Mouse (Mus musculus) olfactory bulb, adult 2 months (tissue): ENCODE measurements around the gene Ubxn1. TPM values are rescaled to one million over a fixed set of nuclear protein-coding genes. Genes with fewer than 3 reads are reported as not detected.

Experiments
- H3K27ac ChIP-seq: fragments of 200-500 bp; 2 replicates; pipeline ENCODE4 v1.5.1; 2012; ENCODE audit warnings: low read depth, low read length; ENCODE audit not compliant: insufficient read depth
- H3K4me1 ChIP-seq: fragments of 200-500 bp; 2 replicates; pipeline ENCODE4 v1.6.1; 2012; ENCODE audit warnings: low read length; ENCODE audit not compliant: control insufficient read depth, insufficient read depth
- H3K4me3 ChIP-seq: fragments of 200-500 bp; 2 replicates; pipeline ENCODE4 v1.5.1; 2012; ENCODE audit warnings: mild to moderate bottlenecking, low read depth, low read length, moderate library complexity; ENCODE audit not compliant: insufficient read depth
- CTCF ChIP-seq: fragments of 200-500 bp; IDR thresholded peaks from 2 replicates; pipeline ENCODE4 v1.5.1; 2012; ENCODE audit warnings: low read depth, mild to moderate bottlenecking, low read length, moderate library complexity; ENCODE audit not compliant: insufficient read depth
- POLR2A ChIP-seq: fragments of 200-500 bp; IDR thresholded peaks from 2 replicates; pipeline ENCODE4 v1.6.1; 2012; ENCODE audit warnings: mild to moderate bottlenecking, low read depth, low read length, moderate library complexity; ENCODE audit not compliant: insufficient read depth
- WGBS: fragments of 180-500 bp; shearing (Covaris S2); methylation state at CpG from one replicate; pipeline ENCODE4 v1.1.7; 2018; 5-methylcytosine and 5-hydroxymethylcytosine counted together
- polyA plus RNA-seq: library from polyadenylated mRNA; stranded (reverse); fragments of >200 nt; gene quantifications from 2 replicates; pipeline ENCODE4 v1.2.4, GENCODE M21; 2012; ENCODE audit warnings: low replicate concordance; ENCODE audit not compliant: missing spikeins, insufficient read depth, insufficient read length

Ubxn1 gene
- polyA plus RNA-seq, 1 experiment: 403 TPM

DNA sequence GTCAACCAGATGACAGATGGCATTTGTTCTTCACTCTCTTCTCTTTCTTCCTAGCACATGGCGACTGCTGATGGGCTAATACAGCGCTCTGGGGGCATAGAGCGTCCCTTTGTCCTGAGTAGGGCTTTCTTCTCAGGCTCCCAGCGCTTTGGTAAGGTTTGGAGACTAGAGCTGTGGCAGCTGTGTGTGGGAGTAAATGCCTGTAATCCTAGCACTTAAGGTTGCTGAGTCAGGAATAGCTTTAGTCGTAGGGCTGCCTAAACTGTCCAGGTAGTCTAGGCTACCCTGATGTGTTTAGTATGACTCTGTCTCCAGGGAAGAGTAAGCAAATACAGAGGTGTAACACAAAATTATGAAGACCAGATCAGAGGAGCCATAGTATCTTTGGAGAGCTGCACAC lies 40.5 kb downstream of the Ubxn1 start:
- TF ChIP-seq POLR2A (no peak), CTCF (no peak)
- H3K27ac ChIP-seq: no peak overlapping the region
- 57% methylated on average over 5 of the region's 5 CpGs for WGBS
- H3K4me1 ChIP-seq: no peaks in the 10 kb centered on the region
- H3K4me3 ChIP-seq: no peak overlapping the region

DNA sequence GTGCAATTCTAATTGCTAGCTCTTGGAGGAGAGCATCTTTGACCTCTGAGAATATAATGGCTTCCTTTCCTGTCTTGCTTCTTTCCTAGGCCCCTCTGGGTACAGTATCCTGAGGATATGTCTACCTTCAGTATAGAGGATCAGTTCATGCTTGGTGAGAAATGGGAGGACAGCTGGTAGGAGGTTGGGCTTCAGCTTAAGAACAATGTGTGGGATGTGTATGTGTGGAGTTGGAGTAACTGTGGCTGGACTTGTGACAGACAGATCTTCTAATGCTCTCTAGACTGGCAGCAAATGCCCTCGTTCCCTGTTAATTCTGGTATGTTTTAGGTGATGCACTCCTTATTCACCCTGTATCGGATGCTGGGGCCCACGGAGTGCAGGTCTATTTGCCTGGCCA lies 42.9 kb downstream of the Ubxn1 start:
- Histone ChIP-seq H3K4me1 (no peaks in the 10 kb centered on the region), H3K4me3 (no peak overlapping the region), H3K27ac (no peak overlapping the region)
- no peak for TF ChIP-seq POLR2A
- no peak for TF ChIP-seq CTCF
- 96% methylated on average over 3 of the region's 3 CpGs for WGBS

DNA sequence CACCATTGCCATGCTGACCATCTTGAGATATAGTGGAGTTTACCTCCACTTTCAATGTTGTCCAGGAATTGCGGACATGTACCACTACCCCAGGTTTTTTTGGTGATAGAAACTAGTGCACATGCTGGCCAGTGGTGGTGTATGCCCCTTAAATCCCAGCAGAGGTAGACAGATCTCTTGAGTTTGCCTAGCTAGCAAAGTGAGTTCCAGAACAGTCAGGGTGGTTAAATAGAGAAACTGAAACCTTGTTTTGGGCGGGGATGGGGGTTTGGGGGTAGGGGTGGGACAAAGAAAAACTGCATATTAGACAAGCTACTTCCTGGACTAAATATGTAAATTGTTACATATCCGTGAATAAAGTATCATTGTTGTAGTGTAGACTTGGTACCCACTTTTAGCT lies 47.7 kb downstream of the Ubxn1 start:
- no peak for TF ChIP-seq CTCF
- peaks cover 2% of the 10 kb centered on the region for H3K4me1 ChIP-seq
- H3K27ac ChIP-seq: no peak overlapping the region
- 94% methylated on average over 3 of the region's 3 CpGs for WGBS
- no peak overlapping the region for H3K4me3 ChIP-seq

DNA sequence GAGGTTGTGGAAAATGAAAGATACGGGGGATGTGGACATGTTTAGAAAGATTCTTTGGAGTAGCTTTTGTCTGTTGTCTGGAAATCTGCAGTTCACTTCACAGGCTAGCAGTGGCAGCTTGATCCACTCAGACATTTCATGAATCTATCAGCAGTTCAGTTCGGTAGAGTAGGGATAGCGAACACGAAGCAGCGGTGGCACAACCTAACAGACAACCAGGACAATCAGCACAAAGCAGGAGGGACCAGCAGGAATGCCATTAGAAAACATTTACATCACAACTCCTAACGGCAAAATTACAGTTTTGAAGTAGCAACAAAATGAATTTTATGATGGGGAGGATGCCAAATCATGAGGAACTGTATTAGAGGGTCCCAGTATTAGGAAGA lies 48.4 kb downstream of the Ubxn1 start:
- Histone ChIP-seq H3K4me3 (no peak overlapping the region), H3K4me1 (peaks cover 2% of the 10 kb centered on the region), H3K27ac (peak overlapping the region; percentile 85)
- TF ChIP-seq CTCF (no peak), POLR2A (no peak)
- 59% methylated on average over 6 of the region's 6 CpGs for WGBS

DNA sequence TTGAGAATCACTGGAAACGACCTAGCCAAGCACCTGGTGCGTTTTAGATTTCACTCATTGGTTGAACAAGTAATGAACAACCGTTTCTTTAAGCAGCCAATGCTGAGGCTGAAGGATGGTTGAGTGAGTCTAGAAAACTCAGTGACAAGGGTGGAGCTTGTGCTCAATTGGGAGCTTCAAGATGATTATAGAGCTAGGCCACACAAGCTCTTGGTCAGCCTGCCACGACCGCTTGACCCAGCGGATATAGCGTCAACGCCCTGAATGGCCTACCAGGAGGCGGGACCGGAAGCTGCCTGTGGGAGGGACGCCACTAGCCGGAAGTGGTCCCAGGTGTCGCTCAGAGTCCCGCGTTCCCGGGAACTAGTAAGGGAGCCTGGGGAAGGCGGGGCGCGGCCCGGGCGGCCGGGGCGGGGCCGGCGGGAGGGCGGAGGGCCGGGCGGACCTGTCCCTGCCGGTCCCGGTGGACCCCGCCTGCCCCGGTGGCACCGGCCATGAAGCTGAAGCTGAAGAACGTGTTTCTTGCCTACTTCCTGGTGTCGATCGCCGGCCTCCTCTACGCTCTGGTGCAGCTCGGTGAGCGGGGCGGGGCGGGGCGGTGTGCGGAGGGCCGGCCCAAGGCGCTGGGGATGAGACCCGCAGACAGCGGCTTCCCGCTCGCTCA lies 48.9 kb downstream of the Ubxn1 start, which contains the start of gene B3gat3:
Gene B3gat3 (plus strand): TSS at position 302 of the 664 bp plus-strand sequence.
- TF ChIP-seq CTCF: no peak
- TF ChIP-seq POLR2A: peak; percentile 70
- Histone ChIP-seq H3K27ac (peak within 1 kb of the TSS; percentile 85), H3K4me3 (peak within 1 kb of the TSS; percentile 99), H3K4me1 (peaks cover 2% of the 10 kb centered on the region)
- WGBS: 1% methylated on average over 50 of the region's 50 CpGs

DNA sequence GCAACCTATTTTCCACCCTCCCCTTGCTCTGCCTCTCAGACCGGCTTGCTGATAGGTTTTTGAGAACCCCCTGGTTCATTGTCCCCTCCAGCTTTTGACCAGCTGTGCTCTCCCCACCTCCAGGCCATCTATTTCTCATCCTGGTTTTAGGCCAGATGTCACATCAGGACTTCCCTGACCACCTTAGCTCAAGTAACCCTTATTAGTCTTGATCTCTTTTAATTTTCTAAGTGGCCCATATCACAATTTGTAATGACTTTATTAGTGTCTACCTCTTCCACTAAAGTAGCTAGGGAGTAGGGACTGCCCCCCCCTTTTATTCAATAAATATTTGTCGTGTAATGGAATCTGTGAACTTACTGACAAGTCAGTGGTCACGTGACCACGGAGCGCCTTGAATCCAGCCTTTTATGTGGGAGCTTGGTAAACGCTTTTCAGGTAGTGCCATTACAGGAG lies 49.6 kb downstream of the Ubxn1 start:
- Histone ChIP-seq H3K4me1 (peaks cover 2% of the 10 kb centered on the region), H3K27ac (0 out of 2 replicates have a peak overlapping the region, but pooled peaks have one; percentile 34), H3K4me3 (peak overlapping the region; percentile 99)
- under 1% methylated on average over 6 of the region's 6 CpGs for WGBS
- TF ChIP-seq CTCF (no peak), POLR2A (no peak)

DNA sequence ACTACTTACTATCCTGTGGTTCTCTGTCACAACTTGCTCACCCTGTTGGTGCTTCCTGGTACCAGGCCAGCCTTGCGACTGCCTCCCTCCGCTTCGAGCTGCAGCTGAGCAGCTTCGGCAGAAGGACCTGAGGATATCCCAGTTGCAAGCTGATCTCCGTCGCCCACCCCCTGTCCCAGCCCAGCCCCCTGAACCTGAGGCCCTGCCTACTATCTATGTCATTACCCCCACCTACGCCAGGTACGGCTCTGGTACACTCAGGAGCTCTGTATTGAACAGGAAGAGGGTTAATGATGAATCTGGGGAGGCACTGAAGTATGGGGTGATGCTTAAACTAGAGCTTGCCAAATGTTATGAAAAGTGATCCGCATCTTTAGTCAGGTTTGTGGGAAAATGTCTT lies 50.4 kb downstream of the Ubxn1 start:
- no peak for TF ChIP-seq CTCF
- TF ChIP-seq POLR2A: no peak
- no peak overlapping the region for H3K27ac ChIP-seq
- H3K4me1 ChIP-seq: peaks cover 2% of the 10 kb centered on the region
- no peak overlapping the region for H3K4me3 ChIP-seq
- 77% methylated on average over 9 of the region's 9 CpGs for WGBS

Other genes with a start within 250 kb of the Ubxn1 start
- not detected in 2 replicates for gene Chrm1, start 207.7 kb upstream of the Ubxn1 start, polyA plus RNA-seq
- not detected in 2 replicates for gene Slc3a2, start 148.1 kb upstream of the Ubxn1 start, polyA plus RNA-seq
- not detected in 2 replicates for gene Wdr74, start 135.7 kb upstream of the Ubxn1 start, polyA plus RNA-seq
- gene 1700092M07Rik, start 130.8 kb upstream of the Ubxn1 start, polyA plus RNA-seq: not detected in 2 replicates
- 609 TPM in 1 of 2 replicates, not detected in the other for gene Stx5a, start 130.1 kb upstream of the Ubxn1 start, polyA plus RNA-seq
- not detected in 2 replicates for gene Nxf1, start 114.4 kb upstream of the Ubxn1 start, polyA plus RNA-seq
- gene Tmem223, start 100.5 kb upstream of the Ubxn1 start, polyA plus RNA-seq: not detected in 2 replicates
- gene Tmem179b, start 97.0 kb upstream of the Ubxn1 start, polyA plus RNA-seq: not detected in 2 replicates
- not detected in 2 replicates for gene Taf6l, start 85.1 kb upstream of the Ubxn1 start, polyA plus RNA-seq
- not detected in 2 replicates for gene Polr2g, start 72.9 kb upstream of the Ubxn1 start, polyA plus RNA-seq
- gene Zbtb3, start 68.9 kb upstream of the Ubxn1 start, polyA plus RNA-seq: not detected in 2 replicates
- not detected in 2 replicates for gene Ttc9c, start 52.2 kb upstream of the Ubxn1 start, polyA plus RNA-seq
- gene Hnrnpul2, start 51.5 kb upstream of the Ubxn1 start, polyA plus RNA-seq: 134 and 194 TPM in 2 replicates
- not detected in 2 replicates for gene AC129217.1, start 41.7 kb upstream of the Ubxn1 start, polyA plus RNA-seq
- gene Bscl2, start 34.0 kb upstream of the Ubxn1 start, polyA plus RNA-seq: not detected in 2 replicates
- gene Gng3, start 32.3 kb upstream of the Ubxn1 start, polyA plus RNA-seq: not detected in 2 replicates
- not detected in 2 replicates for gene Lrrn4cl, start 20.7 kb upstream of the Ubxn1 start, polyA plus RNA-seq
- gene Uqcc3, start 9.4 kb downstream of the Ubxn1 start, polyA plus RNA-seq: not detected in 2 replicates
- gene Lbhd1, start 12.2 kb downstream of the Ubxn1 start, polyA plus RNA-seq: not detected in 2 replicates
- not detected in 2 replicates for gene Gm49403, start 12.4 kb downstream of the Ubxn1 start, polyA plus RNA-seq
- gene 1810009A15Rik, start 17.4 kb downstream of the Ubxn1 start, polyA plus RNA-seq: not detected in 2 replicates
- gene Gm49416, start 17.4 kb downstream of the Ubxn1 start, polyA plus RNA-seq: not detected in 2 replicates
- gene Ints5, start 21.5 kb downstream of the Ubxn1 start, polyA plus RNA-seq: not detected in 2 replicates
- not detected in 2 replicates for gene Ganab, start 26.6 kb downstream of the Ubxn1 start, polyA plus RNA-seq
- gene B3gat3, start 48.9 kb downstream of the Ubxn1 start, polyA plus RNA-seq: not detected in 2 replicates
- not detected in 2 replicates for gene Rom1, start 57.9 kb downstream of the Ubxn1 start, polyA plus RNA-seq
- gene Eml3, start 58.1 kb downstream of the Ubxn1 start, polyA plus RNA-seq: not detected in 2 replicates
- not detected in 2 replicates for gene Mta2, start 70.4 kb downstream of the Ubxn1 start, polyA plus RNA-seq
- gene Tut1, start 82.4 kb downstream of the Ubxn1 start, polyA plus RNA-seq: not detected in 2 replicates
- 678 TPM in 1 of 2 replicates, not detected in the other for gene Eef1g, start 95.5 kb downstream of the Ubxn1 start, polyA plus RNA-seq
- gene Ahnak, start 117.8 kb downstream of the Ubxn1 start, polyA plus RNA-seq: not detected in 2 replicates
- not detected in 2 replicates for gene Scgb1a1, start 216.5 kb downstream of the Ubxn1 start, polyA plus RNA-seq